Mouse (Mus musculus) hindbrain, postnatal 0 days (tissue): Measurements from ENCODE around the gene Stat3. TPM values are rescaled to one million over a fixed set of nuclear protein-coding genes. Genes with fewer than 3 reads are reported as not detected.

Experiments
- ATAC-seq: fragments of 200-750 bp; cut with Nextera tagmentation; 2 replicates; pipeline ENCODE4 v1.8.0; 2017; ENCODE audit warnings: mild to moderate bottlenecking, moderate TSS enrichment, moderate library complexity
- DNase-seq: peaks from one replicate; pipeline ENCODE4 v3.0.0-alpha.2; 2015; ENCODE audit warnings: low spot score
- H3K27ac ChIP-seq: fragments of 300-500 bp; sonication (generic); 2 replicates; pipeline ENCODE4 v1.5.1; 2014; ENCODE audit warnings: mild to moderate bottlenecking
- H3K27me3 ChIP-seq: fragments of 300-500 bp; sonication (generic); 2 replicates; pipeline ENCODE4 v1.6.1; 2014; ENCODE audit warnings: low read length, mixed read lengths; ENCODE audit not compliant: insufficient read depth
- H3K36me3 ChIP-seq: fragments of 300-500 bp; sonication (generic); 2 replicates; pipeline ENCODE4 v1.6.1; 2014; ENCODE audit warnings: low read length, mixed read lengths; ENCODE audit not compliant: insufficient read depth
- H3K4me1 ChIP-seq: fragments of 300-500 bp; sonication (generic); 2 replicates; pipeline ENCODE4 v1.6.1; 2014; ENCODE audit warnings: antibody characterized with exemption, low read length, mixed read lengths; ENCODE audit not compliant: insufficient read depth
- H3K4me2 ChIP-seq: fragments of 300-500 bp; sonication (generic); 2 replicates; pipeline ENCODE4 v1.6.1; 2014; ENCODE audit warnings: low read depth, mild to moderate bottlenecking, low read length, moderate library complexity, mixed read lengths
- H3K4me3 ChIP-seq: fragments of 300-500 bp; sonication (generic); 2 replicates; pipeline ENCODE4 v1.5.1; 2014; ENCODE audit warnings: low read length
- H3K9ac ChIP-seq: fragments of 300-500 bp; sonication (generic); replicated peaks from 2 replicates; pipeline ENCODE4 v1.6.1; 2014; ENCODE audit warnings: mild to moderate bottlenecking, low read length, moderate library complexity, mixed read lengths
- H3K9me3 ChIP-seq: fragments of 300-500 bp; sonication (generic); 2 replicates; pipeline ENCODE4 v1.6.1; 2016; ENCODE audit warnings: low read length, mixed read lengths
- CTCF ChIP-seq: IDR thresholded peaks from 2 replicates; pipeline ENCODE4 v1.5.1; 2016; ENCODE audit warnings: antibody characterized with exemption, control low read depth, low read depth
- WGBS: fragments of 180-500 bp; shearing (Covaris S2); extraction: QIAGEN DNeasy Blood & Tissue Kit; methylation state at CpG from one replicate; pipeline ENCODE4 v1.1.7; 2014; 5-methylcytosine and 5-hydroxymethylcytosine counted together
- polyA plus RNA-seq: library from polyadenylated mRNA; unstranded; fragments of >200 nt; fragmentation: Nextera tagmentation; extraction: Ambion mirVana; gene quantifications from 2 replicates; pipeline ENCODE4 v1.2.1, GENCODE M21; 2015
- total RNA-seq: library from RNA; depleted of rRNA; stranded (reverse); fragments of >200 nt; gene quantifications from 2 replicates; pipeline ENCODE4 v1.2.3, GENCODE M21; 2014

Stat3 gene
- total and polyA plus RNA-seq, 2 experiments from 2014 or later = 43.4 to 49.7 TPM

GRCm38 (mm10) chr11:100916432-100916971, 22.8 kb downstream of the Stat3 start:
- TF ChIP-seq CTCF = no peak
- DNase-seq (no peak), ATAC-seq (no peak)
- no peak overlapping the region for H3K4me3 ChIP-seq
- H3K4me1 ChIP-seq = no peaks in the 10 kb centered on the region
- no peak overlapping the region for H3K27ac ChIP-seq
- no peaks in the 10 kb centered on the region for H3K9me3 ChIP-seq
- 95% methylated on average over 4 of the region's 4 CpGs for WGBS
- no peak overlapping the region for H3K9ac ChIP-seq
- H3K36me3 ChIP-seq = 0 out of 2 replicates have a peak, but pooled peaks cover 4% of the 10 kb centered on the region
- no peaks in the 10 kb centered on the region for H3K27me3 ChIP-seq
- no peak overlapping the region for H3K4me2 ChIP-seq

DNA sequence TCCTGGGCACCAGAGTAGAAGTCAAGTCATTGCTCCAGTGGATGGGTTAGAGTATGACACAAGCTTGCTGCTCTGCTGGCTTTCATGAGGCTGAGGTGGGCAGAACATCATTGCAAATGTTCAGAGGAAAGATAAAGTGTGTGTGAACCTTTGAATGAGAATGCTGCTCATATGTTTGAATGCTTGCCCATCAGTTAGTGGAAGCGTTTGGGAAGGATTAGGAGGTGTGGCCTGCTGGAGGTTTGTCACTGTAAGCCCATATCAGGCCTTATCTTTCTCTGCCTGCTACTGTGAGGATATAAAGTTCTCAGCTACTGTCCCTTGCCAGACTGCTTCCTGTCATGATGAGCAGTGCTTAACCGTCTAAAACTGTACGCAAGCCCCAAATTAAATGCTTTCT, 24.3 kb downstream of the Stat3 start:
- Histone ChIP-seq H3K27ac (no peak overlapping the region), H3K4me2 (no peak overlapping the region), H3K4me3 (no peak overlapping the region), H3K4me1 (no peaks in the 10 kb centered on the region), H3K9me3 (no peaks in the 10 kb centered on the region), H3K27me3 (no peaks in the 10 kb centered on the region), H3K36me3 (0 out of 2 replicates have a peak, but pooled peaks cover 4% of the 10 kb centered on the region), H3K9ac (no peak overlapping the region)
- DNase-seq (no peak), ATAC-seq (no peak)
- TF ChIP-seq CTCF = no peak
- WGBS = 98% methylated on average over 3 of the region's 3 CpGs

GRCm38 (mm10) chr11:100914415-100914814, 24.9 kb downstream of the Stat3 start:
- Histone ChIP-seq H3K9ac (no peak overlapping the region), H3K4me1 (no peaks in the 10 kb centered on the region), H3K36me3 (0 out of 2 replicates have a peak, but pooled peaks cover 4% of the 10 kb centered on the region), H3K9me3 (no peaks in the 10 kb centered on the region), H3K4me2 (no peak overlapping the region), H3K27ac (no peak overlapping the region), H3K4me3 (no peak overlapping the region), H3K27me3 (no peaks in the 10 kb centered on the region)
- 66% methylated on average over 5 of the region's 5 CpGs for WGBS
- DNase-seq (no peak), ATAC-seq (no peak)
- TF ChIP-seq CTCF = no peak

GRCm38 (mm10) chr11:100912401-100913155, 26.8 kb downstream of the Stat3 start:
- no peak for ATAC-seq
- 91% methylated on average over 17 of the region's 17 CpGs for WGBS
- no peak for TF ChIP-seq CTCF
- no peaks in the 10 kb centered on the region for H3K4me1 ChIP-seq
- H3K36me3 ChIP-seq = peaks cover 4% of the 10 kb centered on the region; the same call in 1 of the 2 replicates
- no peaks in the 10 kb centered on the region for H3K9me3 ChIP-seq
- H3K27me3 ChIP-seq = no peaks in the 10 kb centered on the region
- no peak overlapping the region for H3K4me3 ChIP-seq
- H3K4me2 ChIP-seq = no peak overlapping the region
- H3K9ac ChIP-seq = no peak overlapping the region
- H3K27ac ChIP-seq = no peak overlapping the region
- no peak for DNase-seq

- no peak overlapping the region for H3K4me3 ChIP-seq
- no peaks in the 10 kb centered on the region for H3K4me1 ChIP-seq
- H3K27me3 ChIP-seq = no peaks in the 10 kb centered on the region
- no peak for DNase-seq
- TF ChIP-seq CTCF = no peak
- 90% methylated on average over 9 of the region's 9 CpGs for WGBS
- H3K9me3 ChIP-seq = no peaks in the 10 kb centered on the region
- ATAC-seq = no peak
- H3K36me3 ChIP-seq = peaks cover 28% of the 10 kb centered on the region
- no peak overlapping the region for H3K27ac ChIP-seq
- H3K9ac ChIP-seq = no peak overlapping the region
- H3K4me2 ChIP-seq = no peak overlapping the region
Measured at GRCm38 (mm10) chr11:100908567-100908966, 30.8 kb downstream of the Stat3 start.

- H3K9me3 ChIP-seq = no peaks in the 10 kb centered on the region
Measured at GRCm38 (mm10) chr11:100908112-100908511, 31.2 kb downstream of the Stat3 start.

GRCm38 (mm10) chr11:100906885-100907284, 32.5 kb downstream of the Stat3 start:
- H3K4me3 ChIP-seq = no peak overlapping the region
- ATAC-seq (no peak), DNase-seq (no peak)
- H3K4me1 ChIP-seq = no peaks in the 10 kb centered on the region
- 92% methylated on average over 4 of the region's 4 CpGs for WGBS
- H3K36me3 ChIP-seq = peaks cover 40% of the 10 kb centered on the region
- no peaks in the 10 kb centered on the region for H3K9me3 ChIP-seq
- no peak overlapping the region for H3K9ac ChIP-seq
- no peak for TF ChIP-seq CTCF
- H3K27me3 ChIP-seq = no peaks in the 10 kb centered on the region
- no peak overlapping the region for H3K27ac ChIP-seq
- no peak overlapping the region for H3K4me2 ChIP-seq

More at GRCm38 (mm10) chr11:100908112-100908511, 31.2 kb downstream of the Stat3 start:
- no peak for DNase-seq
- H3K27me3 ChIP-seq = no peaks in the 10 kb centered on the region
- H3K4me3 ChIP-seq = no peak overlapping the region
- no peaks in the 10 kb centered on the region for H3K4me1 ChIP-seq
- no peak overlapping the region for H3K4me2 ChIP-seq
- WGBS = 88% methylated on average over 2 of the region's 2 CpGs
- TF ChIP-seq CTCF = no peak
- ATAC-seq = no peak
- H3K27ac ChIP-seq = no peak overlapping the region
- no peak overlapping the region for H3K9ac ChIP-seq
- peaks cover 33% of the 10 kb centered on the region for H3K36me3 ChIP-seq
